Mouse (Mus musculus): Measurements from ENCODE around the gene Ppfibp2. TPM values are rescaled to one million over a fixed set of nuclear protein-coding genes. Genes with fewer than 3 reads are reported as not detected.

Ppfibp2 gene
- polyA plus RNA-seq, 1 experiment from 2014 or later, result 1.5 TPM

DNA sequence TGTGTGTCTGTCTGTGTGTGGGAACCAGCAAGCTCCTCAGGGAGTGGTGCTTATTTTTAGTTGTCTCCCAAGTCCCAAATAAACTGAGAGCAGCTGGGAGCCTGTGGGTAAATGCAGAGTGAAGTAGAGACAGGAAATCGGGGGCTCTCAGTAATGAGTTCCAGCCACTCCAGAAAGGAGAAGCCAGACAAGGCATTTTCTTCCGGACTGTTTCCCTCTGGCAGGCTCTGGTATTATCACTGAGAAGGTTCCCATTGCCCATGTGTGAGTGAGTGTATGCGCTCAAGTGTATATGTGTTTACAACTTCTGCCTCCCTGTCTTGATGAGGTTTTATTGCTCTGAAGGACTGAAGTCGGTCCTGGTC, 70.2 kb downstream of the Ppfibp2 start:
- no peaks in the 10 kb centered on the region for H3K36me3 ChIP-seq (ENCODE audit: control insufficient read depth, insufficient read depth)
- 29% methylated on average over 4 of the region's 4 CpGs for WGBS
- H3K9me3 ChIP-seq (ENCODE audit: control insufficient read depth, low read length), result no peaks in the 10 kb centered on the region
- H3K4me1 ChIP-seq (replicated peaks; ENCODE audit: control insufficient read depth, insufficient read depth, low read length), result peaks cover 25% of the 10 kb centered on the region
- peak; percentile 23; the same call in 1 of the 2 replicates for ATAC-seq
- peak overlapping the region; percentile 49; the same call in 1 of the 2 replicates for H3K4me2 ChIP-seq (ENCODE audit: low read length)
- peak overlapping the region; percentile 41 for H3K27ac ChIP-seq (ENCODE audit: low read length)
- no peak overlapping the region for H3K4me3 ChIP-seq (replicated peaks; ENCODE audit: low read length)
- H3K9ac ChIP-seq (replicated peaks; ENCODE audit: low read depth, low read length), result peak overlapping the region; percentile 30
- H3K27me3 ChIP-seq (replicated peaks; ENCODE audit: control insufficient read depth, insufficient read depth, low read length), result 0 out of 2 replicates have a peak, but pooled peaks cover 2% of the 10 kb centered on the region

DNA sequence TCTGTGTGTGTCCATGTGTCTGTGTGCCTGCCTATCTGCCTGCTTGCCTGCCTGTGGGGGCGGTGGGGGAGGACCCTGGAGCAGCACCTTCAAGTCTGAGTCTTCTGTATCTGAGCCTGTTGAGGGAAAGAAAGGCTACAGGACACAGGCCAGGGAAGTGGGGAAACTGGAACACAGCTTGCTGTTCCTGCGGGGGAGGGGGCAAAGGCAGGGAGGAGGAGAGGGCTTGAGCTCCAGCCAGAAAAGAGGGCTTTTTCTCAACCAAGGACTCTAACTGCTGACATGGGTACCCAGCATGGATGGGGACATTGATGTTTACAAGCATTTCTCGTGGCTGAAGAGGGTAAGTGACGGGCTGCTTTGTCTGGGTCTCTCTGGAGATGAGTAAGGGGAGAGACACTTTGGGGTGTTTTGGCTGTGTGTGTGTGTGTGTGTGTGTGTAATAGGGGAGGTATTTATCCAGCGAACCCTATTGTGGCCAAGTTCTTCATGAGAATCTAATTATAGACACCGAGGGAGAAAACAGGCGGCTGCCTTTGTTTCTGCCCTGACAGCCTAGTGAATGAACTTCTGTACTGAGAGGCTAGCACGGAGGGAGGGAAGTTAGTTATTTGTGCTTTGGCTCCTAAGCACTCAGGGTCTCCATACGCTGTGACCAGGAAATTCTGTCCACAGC, 70.7 kb downstream of the Ppfibp2 start:
- Histone ChIP-seq H3K9ac (replicated peaks; ENCODE audit: low read depth, low read length) (peak overlapping the region; percentile 37), H3K4me2 (ENCODE audit: low read length) (peak overlapping the region; percentile 49), H3K27me3 (replicated peaks; ENCODE audit: control insufficient read depth, insufficient read depth, low read length) (0 out of 2 replicates have a peak, but pooled peaks cover 2% of the 10 kb centered on the region), H3K9me3 (ENCODE audit: control insufficient read depth, low read length) (no peaks in the 10 kb centered on the region), H3K36me3 (ENCODE audit: control insufficient read depth, insufficient read depth) (no peaks in the 10 kb centered on the region), H3K4me3 (replicated peaks; ENCODE audit: low read length) (peak overlapping the region; percentile 27), H3K27ac (ENCODE audit: low read length) (peak overlapping the region; percentile 41), H3K4me1 (replicated peaks; ENCODE audit: control insufficient read depth, insufficient read depth, low read length) (peaks cover 25% of the 10 kb centered on the region)
- ATAC-seq, result peak; percentile 62
- 2% methylated on average over 9 of the region's 9 CpGs for WGBS

DNA sequence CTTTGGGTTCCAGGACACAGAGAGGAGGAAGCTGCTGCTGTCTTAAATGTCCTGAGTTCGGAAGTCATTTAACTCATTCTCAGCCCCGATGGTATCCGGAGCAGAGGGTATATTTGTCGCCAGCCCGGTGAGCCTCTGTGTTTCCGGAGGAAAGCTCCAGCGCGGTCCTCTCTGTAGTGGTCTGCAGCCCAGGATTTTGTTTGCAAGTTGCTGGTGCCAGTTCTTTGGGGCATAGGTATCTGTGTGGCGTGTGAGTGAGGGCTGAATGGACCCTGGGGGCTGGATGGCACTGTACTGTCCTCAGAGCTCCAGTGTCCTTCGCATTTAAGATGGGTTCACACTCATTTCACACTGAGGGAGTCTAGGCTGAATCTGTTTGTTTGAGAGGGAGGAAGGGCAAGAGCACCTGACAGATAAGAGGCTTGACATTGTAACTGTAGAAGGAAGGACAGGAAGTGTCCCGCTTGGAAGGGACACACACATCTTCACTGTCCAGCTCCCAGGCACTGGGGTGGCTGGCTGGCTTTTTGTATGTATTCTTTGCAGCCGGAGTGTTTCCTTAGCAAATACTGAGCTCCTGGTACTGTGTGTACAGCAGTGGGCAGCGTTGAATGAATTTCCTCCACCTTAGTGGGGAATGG, 71.4 kb downstream of the Ppfibp2 start:
- H3K4me3 ChIP-seq (replicated peaks; ENCODE audit: low read length), result peak overlapping the region; percentile 27
- 0 out of 2 replicates have a peak overlapping the region, but pooled peaks have one; percentile 21 for H3K27ac ChIP-seq (ENCODE audit: low read length)
- H3K27me3 ChIP-seq (replicated peaks; ENCODE audit: control insufficient read depth, insufficient read depth, low read length), result 0 out of 2 replicates have a peak, but pooled peaks cover 2% of the 10 kb centered on the region
- peak overlapping the region; percentile 49 for H3K4me2 ChIP-seq (ENCODE audit: low read length)
- peaks cover 25% of the 10 kb centered on the region for H3K4me1 ChIP-seq (replicated peaks; ENCODE audit: control insufficient read depth, insufficient read depth, low read length)
- no peaks in the 10 kb centered on the region for H3K9me3 ChIP-seq (ENCODE audit: control insufficient read depth, low read length)
- no peaks in the 10 kb centered on the region for H3K36me3 ChIP-seq (ENCODE audit: control insufficient read depth, insufficient read depth)
- peak; percentile 29; the same call in 1 of the 2 replicates for ATAC-seq
- 35% methylated on average over 13 of the region's 13 CpGs for WGBS
- peak overlapping the region; percentile 37; the same call in 1 of the 2 replicates for H3K9ac ChIP-seq (replicated peaks; ENCODE audit: low read depth, low read length)

DNA sequence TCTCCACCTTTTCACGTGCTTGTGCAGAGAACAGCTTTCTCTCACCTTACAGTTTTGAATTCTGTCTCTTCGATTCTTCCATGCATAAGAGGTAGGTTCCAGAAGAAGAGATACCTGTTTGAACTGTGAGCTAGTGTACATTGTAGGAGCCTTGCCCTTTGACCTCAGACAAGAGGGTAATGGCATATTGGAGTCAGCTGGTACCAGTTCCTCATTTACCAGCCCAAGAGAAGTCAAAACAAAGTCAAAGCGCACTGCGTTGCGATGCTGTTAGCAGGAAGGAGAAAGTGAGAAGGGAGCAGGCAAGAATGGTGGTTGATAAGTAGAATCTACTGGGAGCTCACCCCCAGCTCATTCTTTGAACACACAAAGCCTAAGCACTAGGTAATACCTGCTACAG, 73.5 kb downstream of the Ppfibp2 start:
- no peak overlapping the region for H3K4me2 ChIP-seq (ENCODE audit: low read length)
- no peak overlapping the region for H3K4me3 ChIP-seq (replicated peaks; ENCODE audit: low read length)
- H3K36me3 ChIP-seq (ENCODE audit: control insufficient read depth, insufficient read depth), result no peaks in the 10 kb centered on the region
- 0 out of 2 replicates have a peak, but pooled peaks cover 2% of the 10 kb centered on the region for H3K27me3 ChIP-seq (replicated peaks; ENCODE audit: control insufficient read depth, insufficient read depth, low read length)
- H3K27ac ChIP-seq (ENCODE audit: low read length), result no peak overlapping the region
- H3K9me3 ChIP-seq (ENCODE audit: control insufficient read depth, low read length), result no peaks in the 10 kb centered on the region
- H3K9ac ChIP-seq (replicated peaks; ENCODE audit: low read depth, low read length), result no peak overlapping the region
- peaks cover 25% of the 10 kb centered on the region for H3K4me1 ChIP-seq (replicated peaks; ENCODE audit: control insufficient read depth, insufficient read depth, low read length)
- no peak for ATAC-seq
- 94% methylated on average over 5 of the region's 5 CpGs for WGBS

DNA sequence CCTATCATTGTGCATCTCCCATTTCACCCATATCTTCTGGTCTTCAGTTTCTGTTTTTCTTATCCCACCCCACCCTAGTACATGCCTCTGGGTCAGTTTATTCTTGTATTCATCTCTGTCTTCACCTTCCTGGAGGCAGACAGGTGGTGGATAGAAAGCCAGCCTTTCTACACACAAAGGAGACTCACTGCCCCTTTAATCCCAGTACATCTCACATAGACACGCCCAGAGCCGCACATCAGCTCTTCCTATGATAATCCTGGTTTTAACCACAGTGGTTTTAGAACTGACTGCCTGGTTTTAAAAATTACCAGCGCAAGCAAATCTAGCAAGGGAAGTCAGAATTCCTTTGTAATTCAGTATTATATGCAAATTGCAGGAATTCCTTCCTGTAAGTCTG, 80.2 kb downstream of the Ppfibp2 start:
- ATAC-seq, result no peak
- Histone ChIP-seq H3K9me3 (ENCODE audit: control insufficient read depth, low read length) (no peaks in the 10 kb centered on the region), H3K27me3 (replicated peaks; ENCODE audit: control insufficient read depth, insufficient read depth, low read length) (no peaks in the 10 kb centered on the region), H3K9ac (replicated peaks; ENCODE audit: low read depth, low read length) (no peak overlapping the region), H3K36me3 (ENCODE audit: control insufficient read depth, insufficient read depth) (no peaks in the 10 kb centered on the region), H3K4me1 (replicated peaks; ENCODE audit: control insufficient read depth, insufficient read depth, low read length) (no peaks in the 10 kb centered on the region), H3K27ac (ENCODE audit: low read length) (no peak overlapping the region), H3K4me3 (replicated peaks; ENCODE audit: low read length) (no peak overlapping the region), H3K4me2 (ENCODE audit: low read length) (no peak overlapping the region)
- 76% methylated on average over 3 of the region's 3 CpGs for WGBS

DNA sequence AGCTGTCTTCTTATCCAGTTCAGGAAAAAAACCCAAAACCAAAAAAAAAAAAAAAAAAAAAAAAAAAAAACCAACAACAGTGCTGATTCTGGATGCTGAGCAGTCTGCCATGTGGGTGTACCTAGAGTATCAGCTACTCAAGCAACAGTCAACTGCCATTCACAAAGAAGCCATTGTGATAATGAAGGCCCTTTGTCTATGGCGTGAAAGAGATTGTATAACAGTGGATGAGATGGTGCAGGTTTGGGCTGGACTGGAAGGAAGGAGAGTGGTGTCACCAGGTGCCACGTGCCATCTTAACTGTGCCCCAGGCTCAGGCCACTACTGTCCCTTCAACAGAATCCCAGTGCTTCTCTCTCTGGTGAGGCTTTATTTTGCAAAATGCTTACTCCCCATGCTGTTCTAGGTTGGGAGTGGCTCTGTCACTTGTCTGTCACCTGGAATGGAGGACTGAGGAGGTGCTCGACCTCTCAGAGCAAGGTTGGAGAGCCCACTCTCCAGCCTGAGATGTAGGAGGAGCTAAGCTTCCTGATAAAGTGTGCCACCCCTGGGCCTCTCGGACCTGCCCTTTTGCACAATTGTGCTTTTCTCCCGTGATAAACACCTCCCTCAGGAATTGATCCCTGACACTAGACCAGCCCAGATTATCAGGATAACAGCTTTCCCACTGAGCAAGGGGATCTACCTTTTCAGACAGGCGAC, 85.3 kb downstream of the Ppfibp2 start:
- Histone ChIP-seq H3K4me2 (ENCODE audit: low read length) (no peak overlapping the region), H3K27ac (ENCODE audit: low read length) (no peak overlapping the region), H3K27me3 (replicated peaks; ENCODE audit: control insufficient read depth, insufficient read depth, low read length) (no peaks in the 10 kb centered on the region), H3K9ac (replicated peaks; ENCODE audit: low read depth, low read length) (no peak overlapping the region), H3K36me3 (ENCODE audit: control insufficient read depth, insufficient read depth) (no peaks in the 10 kb centered on the region), H3K9me3 (ENCODE audit: control insufficient read depth, low read length) (no peaks in the 10 kb centered on the region), H3K4me1 (replicated peaks; ENCODE audit: control insufficient read depth, insufficient read depth, low read length) (no peaks in the 10 kb centered on the region), H3K4me3 (replicated peaks; ENCODE audit: low read length) (no peak overlapping the region)
- no peak for ATAC-seq
- 31% methylated on average over 6 of the region's 6 CpGs for WGBS

DNA sequence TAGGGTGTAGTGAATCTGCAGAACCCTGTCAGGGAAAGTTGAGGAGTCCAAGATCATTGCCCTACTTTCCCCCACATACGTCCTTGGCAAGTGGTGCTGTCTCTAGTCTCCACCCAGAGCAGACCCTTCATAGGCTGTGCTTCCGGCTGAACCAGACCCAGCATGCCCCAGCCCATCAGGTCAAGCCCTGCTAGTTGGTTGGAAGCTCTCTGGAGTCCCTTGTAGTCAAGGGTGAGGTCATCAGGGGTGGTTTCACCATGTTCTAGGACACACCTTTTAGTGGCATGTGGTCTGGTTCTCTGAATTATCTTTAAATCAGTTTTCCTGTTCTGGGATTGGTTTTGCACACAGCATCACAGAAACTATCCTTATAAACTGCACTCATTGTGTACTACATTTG, 86.3 kb downstream of the Ppfibp2 start:
- Histone ChIP-seq H3K27ac (ENCODE audit: low read length) (no peak overlapping the region), H3K9ac (replicated peaks; ENCODE audit: low read depth, low read length) (no peak overlapping the region), H3K4me3 (replicated peaks; ENCODE audit: low read length) (no peak overlapping the region), H3K9me3 (ENCODE audit: control insufficient read depth, low read length) (no peaks in the 10 kb centered on the region), H3K27me3 (replicated peaks; ENCODE audit: control insufficient read depth, insufficient read depth, low read length) (no peaks in the 10 kb centered on the region), H3K4me2 (ENCODE audit: low read length) (no peak overlapping the region), H3K4me1 (replicated peaks; ENCODE audit: control insufficient read depth, insufficient read depth, low read length) (no peaks in the 10 kb centered on the region), H3K36me3 (ENCODE audit: control insufficient read depth, insufficient read depth) (no peaks in the 10 kb centered on the region)
- ATAC-seq, result no peak
- WGBS, result 75% methylated on average over 2 of the region's 2 CpGs

DNA sequence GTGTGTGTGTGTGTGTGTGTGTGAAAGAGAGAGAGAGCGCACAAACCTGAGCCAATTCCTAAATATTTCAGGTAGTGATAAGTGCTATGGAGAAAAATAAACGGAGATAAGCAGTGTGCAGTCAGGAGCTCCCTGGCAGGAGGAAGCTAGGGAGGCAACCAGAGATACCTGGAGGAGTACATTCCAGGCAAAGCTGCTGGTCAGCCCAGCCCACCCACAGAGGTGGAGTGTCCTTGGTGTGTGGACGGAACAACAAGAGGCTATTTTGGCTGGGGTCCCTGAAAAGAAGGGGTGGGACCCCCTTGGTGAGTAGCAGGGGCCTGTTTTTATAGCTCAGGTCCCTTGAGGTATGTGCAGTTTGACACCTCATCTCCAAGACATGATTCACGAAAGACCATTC, 88.2 kb downstream of the Ppfibp2 start:
- WGBS, result 83% methylated on average over 4 of the region's 4 CpGs
- H3K4me1 ChIP-seq (replicated peaks; ENCODE audit: control insufficient read depth, insufficient read depth, low read length), result no peaks in the 10 kb centered on the region
- H3K36me3 ChIP-seq (ENCODE audit: control insufficient read depth, insufficient read depth), result no peaks in the 10 kb centered on the region
- no peak overlapping the region for H3K4me2 ChIP-seq (ENCODE audit: low read length)
- no peak overlapping the region for H3K27ac ChIP-seq (ENCODE audit: low read length)
- no peaks in the 10 kb centered on the region for H3K27me3 ChIP-seq (replicated peaks; ENCODE audit: control insufficient read depth, insufficient read depth, low read length)
- H3K4me3 ChIP-seq (replicated peaks; ENCODE audit: low read length), result no peak overlapping the region
- no peaks in the 10 kb centered on the region for H3K9me3 ChIP-seq (ENCODE audit: control insufficient read depth, low read length)
- no peak overlapping the region for H3K9ac ChIP-seq (replicated peaks; ENCODE audit: low read depth, low read length)
- no peak for ATAC-seq

DNA sequence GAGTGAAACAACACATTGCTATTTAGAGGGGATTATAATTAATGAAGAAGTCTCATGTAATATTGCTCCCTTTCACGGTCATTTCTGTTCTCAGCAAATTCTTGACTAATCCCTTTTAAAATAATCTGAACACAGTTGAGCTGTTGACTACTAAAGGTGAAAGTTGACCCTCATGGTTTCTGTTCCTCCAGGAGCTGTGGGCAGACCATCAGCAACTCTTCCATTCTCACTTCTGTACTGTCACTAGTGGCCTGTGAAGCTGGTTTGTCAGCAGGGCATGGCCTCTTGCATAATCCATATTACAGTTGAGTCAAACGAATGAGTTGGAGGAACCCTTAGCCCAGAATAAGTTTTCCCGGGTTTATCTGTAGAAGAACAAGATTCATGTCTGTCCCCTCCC, 88.6 kb downstream of the Ppfibp2 start:
- H3K4me2 ChIP-seq (ENCODE audit: low read length), result no peak overlapping the region
- 87% methylated on average over 3 of the region's 3 CpGs for WGBS
- H3K9ac ChIP-seq (replicated peaks; ENCODE audit: low read depth, low read length), result no peak overlapping the region
- no peaks in the 10 kb centered on the region for H3K27me3 ChIP-seq (replicated peaks; ENCODE audit: control insufficient read depth, insufficient read depth, low read length)
- no peaks in the 10 kb centered on the region for H3K36me3 ChIP-seq (ENCODE audit: control insufficient read depth, insufficient read depth)
- H3K27ac ChIP-seq (ENCODE audit: low read length), result no peak overlapping the region
- H3K9me3 ChIP-seq (ENCODE audit: control insufficient read depth, low read length), result no peaks in the 10 kb centered on the region
- no peak for ATAC-seq
- H3K4me1 ChIP-seq (replicated peaks; ENCODE audit: control insufficient read depth, insufficient read depth, low read length), result no peaks in the 10 kb centered on the region
- no peak overlapping the region for H3K4me3 ChIP-seq (replicated peaks; ENCODE audit: low read length)
